Mouse (Mus musculus) kidney, adult 2 months (tissue): ENCODE measurements around the gene Stkld1.

Experiments
- CTCF ChIP-seq: fragments of 200-500 bp; conservative IDR thresholded peaks from 2 replicates; pipeline ENCODE4 v1.5.1; 2011; ENCODE audit warnings: low read depth, mild to moderate bottlenecking, control low read depth, low read length, moderate library complexity, mixed read lengths; ENCODE audit not compliant: insufficient read depth, insufficient read length
- POLR2A ChIP-seq: fragments of 200-500 bp; IDR thresholded peaks from one replicate; pipeline ENCODE4 v1.6.1; 2011; ENCODE audit warnings: low read depth, low read length, control low read depth

DNA sequence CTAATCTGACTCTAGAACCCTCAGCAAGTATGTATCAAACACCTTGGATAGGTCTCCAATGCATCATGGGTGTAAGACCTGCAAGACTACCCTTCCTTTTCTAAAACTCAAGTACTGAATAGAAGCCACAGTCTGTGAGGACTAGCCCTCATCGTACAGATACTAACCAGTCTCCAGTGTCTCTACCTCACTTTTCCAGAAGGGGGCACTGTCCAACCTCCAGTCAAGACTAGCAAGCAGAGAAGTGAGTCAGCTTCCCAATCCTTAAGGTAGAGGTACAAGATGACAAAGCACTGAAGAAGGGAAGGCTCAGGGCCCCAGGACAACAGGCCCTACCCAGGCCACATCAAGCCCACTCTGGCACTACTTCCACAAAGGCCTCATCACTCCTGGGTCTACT lies 3.5 kb upstream of the Stkld1 start:
- peak; percentile 63 for TF ChIP-seq CTCF
- no peak for TF ChIP-seq POLR2A
